Mouse (Mus musculus) embryonic facial prominence, embryonic 13.5 days (tissue): Measurements from ENCODE around the gene Spindoc. TPM values are rescaled to one million over a fixed set of nuclear protein-coding genes. Genes with fewer than 3 reads are reported as not detected.

Source experiments
- microRNA-seq: library from miRNA; unstranded; fragments of <30 nt; microRNA quantifications from one replicate; pipeline ENCODE4, GENCODE M21; 2016
- polyA plus RNA-seq: library from polyadenylated mRNA; unstranded; fragments of >200 nt; fragmentation: Nextera tagmentation; extraction: Ambion mirVana; gene quantifications from 2 replicates; pipeline ENCODE4 v1.2.1, GENCODE M21; 2015

Spindoc gene
- polyA plus RNA-seq, 1 experiment from 2014 or later = 42.4 TPM

Small RNA genes lying within 50 kb of the gene (microRNA-seq; reads per million reads assigned to microRNA genes)
- gene Mir6991 = 1.7 reads per million

Other genes with a start within 250 kb of the Spindoc start
- 205 and 228 TPM in 2 replicates for gene Otub1, start 176.7 kb downstream of the Spindoc start, polyA plus RNA-seq
- gene Cox8a, start 165.4 kb downstream of the Spindoc start, polyA plus RNA-seq = 789 and 891 TPM in 2 replicates
- gene Naa40, start 141.8 kb downstream of the Spindoc start, polyA plus RNA-seq = 56.9 and 57.1 TPM in 2 replicates
- gene Rcor2, start 115.7 kb downstream of the Spindoc start, polyA plus RNA-seq = 25.2 and 30.6 TPM in 2 replicates
- 42.8 and 47.2 TPM in 2 replicates for gene Mark2, start 41.1 kb downstream of the Spindoc start, polyA plus RNA-seq
- gene 2700081O15Rik, start 34.6 kb upstream of the Spindoc start, polyA plus RNA-seq = 10.4 and 11.8 TPM in 2 replicates
- gene Rtn3, start 100.3 kb upstream of the Spindoc start, polyA plus RNA-seq = 104 and 112 TPM in 2 replicates
- gene Atl3, start 111.0 kb upstream of the Spindoc start, polyA plus RNA-seq = 13.5 and 17.5 TPM in 2 replicates
- 9.2 and 10.0 TPM in 2 replicates for gene Pla2g16, start 174.5 kb upstream of the Spindoc start, polyA plus RNA-seq
- gene Lgals12, start 224.2 kb upstream of the Spindoc start, polyA plus RNA-seq = 0.45 and 0.65 TPM in 2 replicates
- gene Hrasls5, start 229.5 kb upstream of the Spindoc start, polyA plus RNA-seq = not detected in 2 replicates